Mouse (Mus musculus): Measurements from ENCODE around the gene Cabp7. TPM values are rescaled to one million over a fixed set of nuclear protein-coding genes. Genes with fewer than 3 reads are reported as not detected.

Cabp7 gene
- polyA plus RNA-seq, 1 experiment from 2014 or later, result 0.79 TPM

GRCm38 (mm10) chr11:4729603-4730002 lies 17.0 kb downstream of the Cabp7 start:
- no peak overlapping the region for H3K4me3 ChIP-seq (ENCODE audit: low read depth, low read length)
- 84% methylated on average over 12 of the region's 12 CpGs for WGBS
- H3K4me2 ChIP-seq (ENCODE audit: low read depth, low read length, severe bottlenecking), result no peak overlapping the region
- no peak overlapping the region for H3K27ac ChIP-seq (ENCODE audit: low read depth, low read length)
- no peak for ATAC-seq (replicated peaks; ENCODE audit: low FRiP score)
- H3K9me3 ChIP-seq (ENCODE audit: control insufficient read depth, low read length), result no peaks in the 10 kb centered on the region
- H3K27me3 ChIP-seq (ENCODE audit: control insufficient read depth, insufficient read depth, low read length), result no peaks in the 10 kb centered on the region
- no peaks in the 10 kb centered on the region for H3K36me3 ChIP-seq (ENCODE audit: control insufficient read depth, insufficient read depth, low read length)
- no peak overlapping the region for H3K9ac ChIP-seq (ENCODE audit: low read length)
- no peaks in the 10 kb centered on the region for H3K4me1 ChIP-seq (replicated peaks; ENCODE audit: control insufficient read depth, insufficient read depth, low read length)
- no peak for DNase-seq (ENCODE audit: low spot score)

GRCm38 (mm10) chr11:4721728-4722127 lies 24.9 kb downstream of the Cabp7 start:
- WGBS, result 87% methylated on average over 8 of the region's 8 CpGs
- ATAC-seq (replicated peaks; ENCODE audit: low FRiP score) (no peak), DNase-seq (ENCODE audit: low spot score) (no peak)
- Histone ChIP-seq H3K9me3 (ENCODE audit: control insufficient read depth, low read length) (no peaks in the 10 kb centered on the region), H3K4me2 (ENCODE audit: low read depth, low read length, severe bottlenecking) (no peak overlapping the region), H3K4me3 (ENCODE audit: low read depth, low read length) (no peak overlapping the region), H3K9ac (ENCODE audit: low read length) (no peak overlapping the region), H3K4me1 (replicated peaks; ENCODE audit: control insufficient read depth, insufficient read depth, low read length) (no peaks in the 10 kb centered on the region), H3K27ac (ENCODE audit: low read depth, low read length) (no peak overlapping the region), H3K27me3 (ENCODE audit: control insufficient read depth, insufficient read depth, low read length) (no peaks in the 10 kb centered on the region), H3K36me3 (ENCODE audit: control insufficient read depth, insufficient read depth, low read length) (no peaks in the 10 kb centered on the region)

GRCm38 (mm10) chr11:4720900-4721580 lies 25.5 kb downstream of the Cabp7 start:
- no peak overlapping the region for H3K4me2 ChIP-seq (ENCODE audit: low read depth, low read length, severe bottlenecking)
- 62% methylated on average over 7 of the region's 7 CpGs for WGBS
- H3K36me3 ChIP-seq (ENCODE audit: control insufficient read depth, insufficient read depth, low read length), result no peaks in the 10 kb centered on the region
- H3K27me3 ChIP-seq (ENCODE audit: control insufficient read depth, insufficient read depth, low read length), result no peaks in the 10 kb centered on the region
- no peaks in the 10 kb centered on the region for H3K4me1 ChIP-seq (replicated peaks; ENCODE audit: control insufficient read depth, insufficient read depth, low read length)
- no peak overlapping the region for H3K4me3 ChIP-seq (ENCODE audit: low read depth, low read length)
- H3K9me3 ChIP-seq (ENCODE audit: control insufficient read depth, low read length), result no peaks in the 10 kb centered on the region
- DNase-seq (ENCODE audit: low spot score) (no peak), ATAC-seq (replicated peaks; ENCODE audit: low FRiP score) (no peak)
- H3K27ac ChIP-seq (ENCODE audit: low read depth, low read length), result no peak overlapping the region
- H3K9ac ChIP-seq (ENCODE audit: low read length), result no peak overlapping the region

GRCm38 (mm10) chr11:4720393-4720792 lies 26.2 kb downstream of the Cabp7 start:
- H3K9me3 ChIP-seq (ENCODE audit: control insufficient read depth, low read length), result no peaks in the 10 kb centered on the region
- ATAC-seq (replicated peaks; ENCODE audit: low FRiP score) (no peak), DNase-seq (ENCODE audit: low spot score) (no peak)
- H3K36me3 ChIP-seq (ENCODE audit: control insufficient read depth, insufficient read depth, low read length), result no peaks in the 10 kb centered on the region
- H3K27me3 ChIP-seq (ENCODE audit: control insufficient read depth, insufficient read depth, low read length), result no peaks in the 10 kb centered on the region
- H3K9ac ChIP-seq (ENCODE audit: low read length), result no peak overlapping the region
- no peak overlapping the region for H3K4me2 ChIP-seq (ENCODE audit: low read depth, low read length, severe bottlenecking)
- H3K4me1 ChIP-seq (replicated peaks; ENCODE audit: control insufficient read depth, insufficient read depth, low read length), result no peaks in the 10 kb centered on the region
- no peak overlapping the region for H3K4me3 ChIP-seq (ENCODE audit: low read depth, low read length)
- WGBS, result 65% methylated on average over 11 of the region's 11 CpGs
- H3K27ac ChIP-seq (ENCODE audit: low read depth, low read length), result no peak overlapping the region

- H3K4me3 ChIP-seq (ENCODE audit: low read depth, low read length), result no peak overlapping the region
- no peak for ATAC-seq (replicated peaks; ENCODE audit: low FRiP score)
- WGBS, result 92% methylated on average over 9 of the region's 9 CpGs
- H3K9ac ChIP-seq (ENCODE audit: low read length), result no peak overlapping the region
- no peaks in the 10 kb centered on the region for H3K36me3 ChIP-seq (ENCODE audit: control insufficient read depth, insufficient read depth, low read length)
- no peak overlapping the region for H3K4me2 ChIP-seq (ENCODE audit: low read depth, low read length, severe bottlenecking)
- H3K27me3 ChIP-seq (ENCODE audit: control insufficient read depth, insufficient read depth, low read length), result no peaks in the 10 kb centered on the region
- no peak overlapping the region for H3K27ac ChIP-seq (ENCODE audit: low read depth, low read length)
- no peaks in the 10 kb centered on the region for H3K4me1 ChIP-seq (replicated peaks; ENCODE audit: control insufficient read depth, insufficient read depth, low read length)
- no peaks in the 10 kb centered on the region for H3K9me3 ChIP-seq (ENCODE audit: control insufficient read depth, low read length)
- no peak for DNase-seq (ENCODE audit: low spot score)
These were observed 26.6 kb downstream of the Cabp7 start for GRCm38 (mm10) chr11:4719961-4720360.

- 89% methylated on average over 5 of the region's 5 CpGs for WGBS
These were observed 28.0 kb downstream of the Cabp7 start for GRCm38 (mm10) chr11:4718548-4718947.

GRCm38 (mm10) chr11:4716530-4717236 lies 29.9 kb downstream of the Cabp7 start:
- Histone ChIP-seq H3K27ac (ENCODE audit: low read depth, low read length) (no peak overlapping the region), H3K9me3 (ENCODE audit: control insufficient read depth, low read length) (no peaks in the 10 kb centered on the region), H3K9ac (ENCODE audit: low read length) (no peak overlapping the region), H3K36me3 (ENCODE audit: control insufficient read depth, insufficient read depth, low read length) (no peaks in the 10 kb centered on the region), H3K27me3 (ENCODE audit: control insufficient read depth, insufficient read depth, low read length) (no peaks in the 10 kb centered on the region), H3K4me1 (replicated peaks; ENCODE audit: control insufficient read depth, insufficient read depth, low read length) (no peaks in the 10 kb centered on the region), H3K4me3 (ENCODE audit: low read depth, low read length) (no peak overlapping the region), H3K4me2 (ENCODE audit: low read depth, low read length, severe bottlenecking) (no peak overlapping the region)
- ATAC-seq (replicated peaks; ENCODE audit: low FRiP score), result no peak
- WGBS, result 87% methylated on average over 5 of the region's 5 CpGs
- no peak for DNase-seq (ENCODE audit: low spot score)

More at GRCm38 (mm10) chr11:4718548-4718947, 28.0 kb downstream of the Cabp7 start:
- no peaks in the 10 kb centered on the region for H3K36me3 ChIP-seq (ENCODE audit: control insufficient read depth, insufficient read depth, low read length)
- H3K4me2 ChIP-seq (ENCODE audit: low read depth, low read length, severe bottlenecking), result no peak overlapping the region
- DNase-seq (ENCODE audit: low spot score) (no peak), ATAC-seq (replicated peaks; ENCODE audit: low FRiP score) (no peak)
- H3K9ac ChIP-seq (ENCODE audit: low read length), result no peak overlapping the region
- H3K4me3 ChIP-seq (ENCODE audit: low read depth, low read length), result no peak overlapping the region
- no peaks in the 10 kb centered on the region for H3K4me1 ChIP-seq (replicated peaks; ENCODE audit: control insufficient read depth, insufficient read depth, low read length)
- H3K9me3 ChIP-seq (ENCODE audit: control insufficient read depth, low read length), result no peaks in the 10 kb centered on the region
- H3K27ac ChIP-seq (ENCODE audit: low read depth, low read length), result no peak overlapping the region
- H3K27me3 ChIP-seq (ENCODE audit: control insufficient read depth, insufficient read depth, low read length), result no peaks in the 10 kb centered on the region

- Histone ChIP-seq H3K27ac (ENCODE audit: low read depth, low read length) (no peak overlapping the region), H3K4me2 (ENCODE audit: low read depth, low read length, severe bottlenecking) (no peak overlapping the region)
These were observed 31.0 kb downstream of the Cabp7 start for GRCm38 (mm10) chr11:4715596-4715995.

GRCm38 (mm10) chr11:4714727-4715126 lies 31.9 kb downstream of the Cabp7 start:
- no peaks in the 10 kb centered on the region for H3K36me3 ChIP-seq (ENCODE audit: control insufficient read depth, insufficient read depth, low read length)
- no peak overlapping the region for H3K4me2 ChIP-seq (ENCODE audit: low read depth, low read length, severe bottlenecking)
- ATAC-seq (replicated peaks; ENCODE audit: low FRiP score), result no peak
- H3K4me3 ChIP-seq (ENCODE audit: low read depth, low read length), result no peak overlapping the region
- H3K27ac ChIP-seq (ENCODE audit: low read depth, low read length), result no peak overlapping the region
- DNase-seq (ENCODE audit: low spot score), result no peak
- no peaks in the 10 kb centered on the region for H3K9me3 ChIP-seq (ENCODE audit: control insufficient read depth, low read length)
- no peaks in the 10 kb centered on the region for H3K4me1 ChIP-seq (replicated peaks; ENCODE audit: control insufficient read depth, insufficient read depth, low read length)
- no peaks in the 10 kb centered on the region for H3K27me3 ChIP-seq (ENCODE audit: control insufficient read depth, insufficient read depth, low read length)
- no peak overlapping the region for H3K9ac ChIP-seq (ENCODE audit: low read length)
- 94% methylated on average over 4 of the region's 4 CpGs for WGBS

More at GRCm38 (mm10) chr11:4715596-4715995, 31.0 kb downstream of the Cabp7 start:
- Histone ChIP-seq H3K36me3 (ENCODE audit: control insufficient read depth, insufficient read depth, low read length) (no peaks in the 10 kb centered on the region), H3K4me3 (ENCODE audit: low read depth, low read length) (no peak overlapping the region), H3K9me3 (ENCODE audit: control insufficient read depth, low read length) (no peaks in the 10 kb centered on the region), H3K4me1 (replicated peaks; ENCODE audit: control insufficient read depth, insufficient read depth, low read length) (no peaks in the 10 kb centered on the region), H3K27me3 (ENCODE audit: control insufficient read depth, insufficient read depth, low read length) (no peaks in the 10 kb centered on the region), H3K9ac (ENCODE audit: low read length) (no peak overlapping the region)
- ATAC-seq (replicated peaks; ENCODE audit: low FRiP score), result no peak
- 85% methylated on average over 4 of the region's 4 CpGs for whole genome bisulfite sequencing
- DNase-seq (ENCODE audit: low spot score), result no peak
